Mouse (Mus musculus): ENCODE results near the gene Etv6.

GRCm38 (mm10) chr6:134202176-134202575, 166.7 kb downstream of the Etv6 start:
- TF ChIP-seq POLR2A (IDR thresholded peaks at IDR 0.05; ENCODE audit: low read depth, low read length): no peak
- no peak for TF ChIP-seq CTCF (conservative IDR thresholded peaks at IDR 0.05; ENCODE audit: insufficient read depth, insufficient read length, low read depth, low read length)

Data from kidney, adult 2 months (tissue).